Mouse (Mus musculus) thymus, postnatal 36 days (tissue): ENCODE measurements around the gene Cacng3.

Experiments
- DNase-seq, 2 experiments: peaks; one replicate each; pipeline ENCODE4 v3.0.0; 2022; ENCODE audit warnings: mixed read lengths in 2 of 2

Cacng3 gene

DNA sequence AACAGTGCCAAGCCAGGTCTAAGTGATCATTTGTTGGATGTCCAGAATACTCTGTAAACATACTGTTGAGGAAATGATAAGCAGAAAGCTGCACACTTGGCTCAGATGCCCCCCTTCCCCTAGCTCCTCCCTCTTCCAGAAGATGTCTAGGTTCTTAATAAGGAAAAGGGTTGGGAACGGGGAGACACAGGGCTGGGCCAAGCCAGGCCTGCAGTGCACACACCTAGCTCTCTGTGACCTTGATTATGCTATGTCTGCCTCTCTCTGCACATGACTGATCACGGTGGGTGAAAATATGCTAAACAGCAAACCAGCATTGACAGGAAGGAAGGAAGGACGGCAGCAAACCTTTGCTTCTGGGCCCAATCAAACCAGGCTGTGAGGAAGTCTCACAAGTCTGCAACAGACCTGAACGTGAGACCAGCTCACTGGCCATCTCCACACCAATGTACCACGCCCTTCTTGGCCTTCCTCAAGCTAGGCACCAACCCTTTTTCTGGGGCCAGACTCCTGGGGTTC, 53.1 kb downstream of the Cacng3 start:
- no peak for DNase-seq

DNA sequence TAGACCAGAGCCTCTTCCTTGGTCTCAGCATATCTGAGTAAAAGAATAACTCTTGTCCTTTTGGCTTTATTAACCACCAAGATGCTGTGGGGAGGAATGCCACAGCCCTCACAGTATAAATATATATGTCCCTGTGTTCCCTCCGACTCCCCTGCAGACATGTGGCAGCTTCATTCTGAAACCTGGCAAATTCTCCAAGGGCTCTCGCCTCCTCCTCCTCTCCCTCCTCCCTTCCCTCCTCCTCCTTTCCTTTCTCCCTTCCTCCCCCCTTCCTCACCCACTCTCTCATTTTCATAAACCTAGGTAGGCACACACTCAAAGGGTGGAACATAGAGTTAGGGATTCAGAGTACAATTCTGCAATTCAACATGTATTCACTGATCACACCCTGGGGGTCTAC, 56.1 kb downstream of the Cacng3 start:
- no peak for DNase-seq

DNA sequence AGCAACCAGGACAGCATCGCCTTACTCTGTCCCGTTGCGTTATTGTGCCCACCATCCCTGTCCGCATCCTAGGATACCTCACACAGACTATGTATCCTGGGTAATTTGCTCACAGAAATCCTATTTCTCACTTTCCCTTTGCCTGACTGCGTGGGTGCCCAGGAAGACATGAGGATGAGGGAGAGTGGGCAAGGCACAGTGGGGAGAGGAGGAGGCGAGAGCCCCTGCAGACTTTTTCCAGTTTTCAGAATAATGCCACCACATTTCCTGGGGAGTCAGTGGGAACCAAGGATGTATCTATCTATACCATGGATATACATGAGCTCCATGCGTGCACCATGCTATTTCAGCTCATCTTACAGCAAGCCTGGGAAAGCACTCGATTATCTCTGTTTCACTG, 57.9 kb downstream of the Cacng3 start:
- DNase-seq = no peak

DNA sequence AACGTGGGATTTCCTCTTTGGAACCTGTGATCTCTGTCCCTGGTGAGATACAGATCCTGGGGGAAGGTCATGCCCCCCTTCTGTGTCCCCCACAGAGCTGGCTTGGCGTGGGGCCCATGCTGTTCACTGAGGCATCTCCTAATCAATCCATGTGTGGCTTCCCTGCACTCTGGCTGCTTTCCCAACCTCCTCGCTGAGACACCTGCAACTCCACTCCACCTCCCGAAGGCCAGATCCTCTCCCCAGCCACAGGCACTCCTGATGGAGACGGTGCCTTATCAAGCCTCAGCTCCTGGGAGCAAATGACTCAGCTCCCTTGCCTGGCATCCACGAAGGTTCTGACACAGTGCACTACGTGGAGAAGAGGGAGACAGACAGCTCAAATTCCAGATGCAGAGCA, 58.6 kb downstream of the Cacng3 start:
- DNase-seq = no peak

DNA sequence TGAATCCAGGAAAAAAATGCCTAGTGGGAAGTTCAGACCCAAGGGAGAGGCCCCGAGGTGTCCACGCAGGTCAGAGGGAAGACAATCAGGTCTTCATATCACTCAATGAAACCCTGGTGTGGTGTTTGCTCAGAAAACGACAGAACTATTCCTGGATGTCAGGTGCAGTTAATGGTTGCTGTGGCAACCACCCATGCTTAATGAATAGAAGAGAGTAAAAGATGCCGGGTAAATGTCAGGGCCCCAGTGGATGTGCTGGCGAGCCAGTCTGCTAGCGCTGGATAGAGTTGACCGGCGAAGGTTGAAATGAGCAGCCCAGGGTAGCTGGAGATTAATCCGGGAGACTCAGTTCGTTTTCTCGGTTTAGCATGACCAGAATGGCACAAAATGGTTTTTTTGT, 65.0 kb downstream of the Cacng3 start:
- no peak for DNase-seq

DNA sequence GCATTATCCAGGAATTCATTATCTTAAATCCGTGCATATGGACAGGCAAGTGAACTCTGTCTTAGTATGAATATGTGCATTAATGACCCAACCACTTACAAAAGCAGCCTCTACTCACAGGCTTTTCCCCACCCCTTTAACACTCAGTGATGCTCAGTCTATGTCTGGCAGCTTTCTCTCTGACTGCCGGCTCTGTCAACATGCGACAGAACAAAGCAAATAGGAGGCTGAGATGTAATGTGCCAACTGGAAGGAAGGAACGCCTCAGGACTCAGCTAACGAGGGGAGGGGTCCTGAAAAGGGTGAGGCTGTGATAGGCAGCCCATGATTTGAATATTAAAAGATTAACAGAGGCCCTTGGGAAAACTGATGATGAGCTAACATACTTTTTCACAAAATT, 68.2 kb downstream of the Cacng3 start:
- DNase-seq = no peak

DNA sequence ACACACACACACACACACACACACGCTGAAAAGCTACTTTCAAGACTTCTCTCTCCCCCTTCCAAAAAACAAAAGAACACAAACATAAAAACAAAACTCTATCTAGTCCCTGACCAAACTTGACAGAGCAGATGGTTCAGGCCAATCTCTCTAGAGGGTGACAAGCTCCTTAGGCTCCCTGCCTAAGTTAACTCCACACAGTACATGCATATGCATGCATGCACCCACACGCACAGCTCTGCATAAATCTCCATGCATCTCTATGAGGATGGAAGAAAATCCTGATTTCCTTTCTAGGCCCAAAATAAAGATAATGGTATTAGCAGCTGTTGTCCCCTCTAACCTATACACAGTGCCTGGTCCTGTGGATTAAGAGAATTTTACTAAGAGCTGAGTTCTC, 70.4 kb downstream of the Cacng3 start:
- DNase-seq = no peak

DNA sequence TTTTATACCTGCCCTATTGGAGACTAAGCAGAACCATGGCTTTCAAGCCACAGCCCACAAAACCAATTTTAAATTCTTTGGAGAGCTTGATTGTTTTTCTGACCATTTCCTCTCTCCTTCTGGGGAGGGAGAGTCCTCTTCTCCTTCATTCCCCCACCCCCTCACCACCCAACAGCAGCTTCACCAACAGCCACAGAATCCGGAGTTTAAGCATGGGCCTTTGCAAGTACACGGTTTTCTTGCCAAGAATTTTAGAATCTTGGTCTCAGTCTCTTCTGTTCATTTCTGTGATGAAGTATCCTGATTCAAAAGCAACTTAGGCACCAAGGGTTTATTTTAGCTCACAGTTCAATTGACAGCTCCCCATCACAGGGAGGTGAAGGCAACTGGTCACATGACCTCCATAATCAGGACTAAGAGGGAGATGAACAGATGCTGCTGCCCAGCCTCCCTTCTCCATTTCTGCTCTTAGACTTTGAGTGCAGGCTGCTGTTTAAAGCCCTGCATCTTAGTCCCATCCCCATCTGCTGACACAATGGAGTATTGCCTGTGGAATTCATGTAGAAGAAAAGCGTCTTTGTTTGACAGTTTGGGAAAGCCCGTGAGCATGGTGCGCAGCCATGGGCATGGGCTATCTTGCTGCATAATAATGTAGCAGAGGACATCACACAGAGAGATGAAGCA, 85.8 kb downstream of the Cacng3 start:
- no peak for DNase-seq

DNA sequence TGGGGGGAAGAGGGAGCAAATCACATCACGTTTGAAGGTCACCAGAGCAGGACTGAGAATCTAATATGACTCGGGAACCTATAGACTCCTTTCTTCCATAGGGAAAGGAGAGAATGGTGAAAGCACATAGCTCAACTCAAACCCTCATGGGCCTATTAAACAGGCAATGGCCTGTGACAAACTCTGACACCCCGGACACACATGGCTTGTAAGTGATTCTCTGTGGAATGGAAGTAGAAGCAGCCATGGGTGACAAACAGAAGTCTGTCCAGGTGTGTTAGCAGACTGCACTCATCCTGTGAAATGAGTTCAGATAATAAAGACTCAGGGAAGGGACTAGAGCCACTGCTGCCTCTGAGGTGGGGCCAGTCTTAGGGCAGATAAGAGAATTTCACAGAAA, 88.4 kb downstream of the Cacng3 start:
- DNase-seq = no peak

DNA sequence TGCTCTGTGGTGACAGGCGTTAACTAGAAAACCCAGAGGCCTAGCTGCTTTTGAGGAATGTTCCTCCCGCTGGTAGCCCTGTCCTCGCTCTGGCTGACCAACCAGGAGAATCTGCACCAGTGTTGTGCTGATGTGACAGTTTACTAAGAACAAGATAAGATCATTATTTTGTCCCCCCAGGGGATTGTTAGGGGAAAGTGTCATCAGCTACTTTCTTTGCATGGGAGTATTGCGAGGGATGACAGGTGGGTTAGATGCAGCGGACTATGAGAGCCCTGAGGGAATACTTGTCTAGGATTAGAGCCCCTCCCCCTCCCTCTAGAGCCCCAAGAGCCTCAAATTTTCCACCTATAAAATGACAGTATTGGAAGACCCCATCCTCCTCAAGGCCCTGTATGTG, 94.2 kb downstream of the Cacng3 start:
- DNase-seq = no peak

DNA sequence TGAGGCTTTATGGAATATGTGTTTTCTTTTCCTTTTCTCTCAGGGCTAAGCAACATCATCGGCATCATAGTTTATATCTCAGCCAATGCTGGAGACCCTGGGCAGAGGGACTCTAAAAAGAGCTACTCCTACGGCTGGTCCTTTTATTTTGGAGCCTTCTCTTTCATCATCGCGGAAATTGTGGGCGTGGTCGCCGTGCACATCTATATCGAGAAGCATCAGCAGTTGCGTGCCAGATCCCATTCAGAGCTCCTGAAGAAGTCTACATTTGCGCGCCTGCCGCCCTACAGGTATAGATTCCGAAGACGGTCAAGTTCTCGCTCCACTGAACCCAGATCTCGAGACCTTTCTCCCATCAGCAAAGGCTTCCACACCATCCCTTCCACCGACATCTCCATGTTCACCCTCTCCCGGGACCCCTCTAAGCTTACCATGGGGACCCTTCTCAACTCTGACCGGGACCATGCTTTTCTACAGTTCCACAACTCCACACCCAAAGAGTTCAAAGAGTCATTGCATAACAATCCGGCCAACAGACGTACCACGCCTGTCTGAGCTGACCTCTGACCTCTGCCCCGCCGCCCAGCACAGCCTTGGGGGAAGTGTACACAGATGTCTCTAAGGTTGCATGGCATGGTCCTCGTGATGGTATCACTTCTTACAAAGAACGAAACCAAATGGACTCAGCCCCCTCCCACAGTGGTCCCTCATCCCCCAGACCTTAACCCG, 98.2 kb downstream of the Cacng3 start:
- no peak for DNase-seq

DNA sequence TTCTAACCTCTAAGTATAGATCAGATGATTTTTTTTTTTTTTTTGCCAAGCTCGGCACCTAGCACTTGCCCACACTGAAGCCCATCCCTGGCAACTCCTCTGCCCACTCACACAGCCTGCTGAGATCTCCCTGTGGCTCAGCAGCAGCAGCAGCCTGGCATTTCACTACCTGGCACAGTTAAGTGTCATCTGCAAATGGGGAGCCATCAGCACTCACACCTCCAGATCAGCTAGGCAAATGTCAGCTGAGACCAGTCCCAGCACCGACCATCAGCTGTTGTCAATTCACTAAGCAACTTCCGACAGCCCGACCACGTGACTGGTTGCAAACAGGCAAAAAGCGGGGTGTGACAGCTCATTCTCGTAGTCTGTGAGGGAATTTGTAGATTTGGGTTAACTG, 109.3 kb downstream of the Cacng3 start:
- no peak for DNase-seq

DNA sequence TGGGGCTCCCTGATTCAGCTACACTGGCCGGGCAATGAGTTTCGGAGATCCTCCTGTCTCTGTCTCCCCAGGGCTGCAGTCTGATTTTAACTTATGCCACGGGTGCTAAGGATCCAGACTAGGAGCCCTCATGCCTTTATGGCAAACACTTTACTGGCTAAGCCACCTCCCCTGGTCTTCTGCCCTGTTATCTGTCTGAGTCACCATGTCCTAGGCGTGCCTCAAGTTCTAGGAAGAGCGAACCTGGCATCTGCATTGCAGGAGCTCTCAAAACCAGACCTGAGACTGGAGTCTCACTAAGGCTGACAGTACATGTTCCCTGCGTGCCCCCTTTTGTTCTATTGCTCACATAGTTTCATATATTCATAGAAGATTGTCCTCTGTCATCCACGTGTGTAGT, 119.6 kb downstream of the Cacng3 start:
- DNase-seq = no peak

DNA sequence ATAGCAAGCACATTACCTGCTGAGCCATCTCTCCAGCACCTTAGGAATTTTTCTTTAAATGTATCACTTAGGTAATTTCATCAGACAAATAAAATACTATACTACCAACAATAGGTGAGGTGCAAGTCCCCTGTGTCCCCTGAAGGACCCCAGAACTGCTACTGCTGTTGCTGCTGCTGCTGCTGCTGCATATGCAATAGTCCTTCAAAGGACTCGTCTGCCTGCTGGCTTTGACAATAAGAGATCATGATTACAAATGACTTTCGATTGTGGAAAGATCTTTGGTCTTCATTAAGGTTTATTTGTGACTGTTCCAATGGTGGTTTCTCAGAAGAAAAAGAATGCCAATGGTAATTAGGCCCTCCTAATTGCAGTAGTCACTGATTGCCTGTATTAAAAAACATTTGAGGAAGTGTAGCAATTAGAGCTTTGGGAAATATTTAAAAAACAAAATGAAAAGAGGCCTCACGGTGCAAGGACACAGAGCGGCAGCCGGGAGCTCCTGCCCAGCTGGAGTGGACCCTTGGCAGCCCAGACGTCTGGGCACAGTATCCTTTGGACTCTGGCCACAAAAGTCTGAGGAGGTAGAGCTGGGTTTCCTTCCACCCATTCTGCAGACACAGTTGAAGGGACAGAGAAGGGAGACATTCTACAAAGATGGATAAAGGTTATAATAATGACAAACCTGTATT, 123.5 kb downstream of the Cacng3 start:
- DNase-seq = no peak

DNA sequence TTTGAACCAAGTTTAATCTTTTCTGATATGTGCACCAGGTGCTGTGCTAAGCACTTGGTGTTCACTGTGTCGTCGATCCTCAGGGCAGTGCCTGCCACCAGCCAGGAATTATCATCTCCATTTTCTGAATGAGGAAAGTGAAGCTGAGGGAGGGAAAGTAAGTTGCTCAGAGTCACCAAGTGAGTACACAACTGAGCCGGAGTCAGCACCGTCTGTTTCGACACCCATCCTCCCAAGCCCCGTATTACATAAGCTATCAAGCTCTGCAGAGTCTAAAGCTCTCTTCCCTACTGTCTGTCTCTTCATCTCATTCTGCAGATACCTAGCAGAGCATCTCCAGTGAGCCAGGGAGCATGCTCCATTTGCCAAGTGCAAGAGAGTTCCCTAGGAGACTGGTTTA, 124.8 kb downstream of the Cacng3 start:
- DNase-seq = no peak

DNA sequence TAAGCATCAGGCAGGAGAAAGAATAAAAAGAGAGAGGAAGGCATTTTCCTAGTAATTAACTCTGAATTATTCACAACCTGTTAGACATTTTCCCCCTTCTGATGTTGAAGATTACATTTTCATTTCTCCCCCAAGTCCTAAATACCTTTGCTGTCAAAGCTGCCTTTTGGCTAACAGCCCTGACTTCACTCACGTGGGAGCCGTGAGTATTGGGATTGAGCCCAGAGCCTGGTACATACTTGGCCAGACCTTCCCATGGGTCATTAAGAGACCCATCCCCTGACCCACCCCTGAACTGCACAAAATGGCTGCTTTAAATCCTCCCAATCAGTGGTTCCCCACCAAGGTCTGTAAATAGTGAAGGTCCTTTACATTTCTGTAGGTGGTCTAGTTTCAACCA, 130.5 kb downstream of the Cacng3 start:
- no peak for DNase-seq

DNA sequence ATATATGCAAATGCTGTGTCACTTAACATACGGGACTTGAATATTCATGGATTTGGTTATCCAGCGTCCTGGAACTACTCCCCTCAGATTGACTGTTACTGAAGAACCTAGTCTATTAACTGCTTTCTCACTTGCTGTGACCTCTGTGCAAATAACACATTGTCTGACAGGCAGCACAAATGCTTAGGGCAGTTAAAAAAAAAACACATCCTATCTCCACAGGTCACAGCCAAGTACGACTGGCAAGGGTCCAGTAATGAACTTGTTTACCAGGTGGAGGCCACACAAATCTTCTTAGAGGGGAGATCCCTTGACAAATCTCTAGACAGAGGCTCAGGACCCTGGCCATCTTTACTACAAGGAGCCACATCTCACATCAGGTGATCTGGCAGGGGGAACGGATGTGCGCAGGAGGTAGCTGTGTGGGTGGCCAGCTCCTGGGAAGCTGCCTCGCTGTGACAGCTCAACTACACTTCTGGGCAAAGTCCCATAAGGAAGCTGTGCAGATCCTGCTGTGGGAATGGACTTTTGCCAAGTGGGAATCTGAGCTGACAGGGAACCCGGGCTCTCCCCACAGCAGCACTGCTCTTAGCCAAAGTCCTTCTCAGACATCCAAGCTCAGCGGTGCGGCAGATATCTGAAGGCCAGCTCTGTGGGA, 133.7 kb downstream of the Cacng3 start:
- DNase-seq = no peak

DNA sequence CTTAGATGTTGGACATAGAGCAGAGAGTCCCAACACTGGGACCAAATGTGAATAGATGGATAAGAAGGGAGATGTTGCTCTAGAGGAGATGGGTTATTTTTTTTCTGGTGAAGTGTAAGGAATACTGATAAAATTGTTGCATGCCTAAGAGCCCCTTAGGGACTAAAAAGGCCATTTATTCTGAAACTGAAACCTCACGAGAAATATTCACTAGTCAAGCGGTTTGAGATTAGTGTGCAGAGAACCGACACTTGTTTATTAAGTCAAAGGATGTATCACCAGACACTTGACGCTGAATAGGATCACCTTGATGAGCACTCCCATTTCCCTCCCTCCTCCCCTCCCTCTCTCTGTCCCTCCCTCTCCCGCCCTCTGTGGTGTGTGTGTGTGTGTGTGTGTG, 136.2 kb downstream of the Cacng3 start:
- no peak for DNase-seq

DNA sequence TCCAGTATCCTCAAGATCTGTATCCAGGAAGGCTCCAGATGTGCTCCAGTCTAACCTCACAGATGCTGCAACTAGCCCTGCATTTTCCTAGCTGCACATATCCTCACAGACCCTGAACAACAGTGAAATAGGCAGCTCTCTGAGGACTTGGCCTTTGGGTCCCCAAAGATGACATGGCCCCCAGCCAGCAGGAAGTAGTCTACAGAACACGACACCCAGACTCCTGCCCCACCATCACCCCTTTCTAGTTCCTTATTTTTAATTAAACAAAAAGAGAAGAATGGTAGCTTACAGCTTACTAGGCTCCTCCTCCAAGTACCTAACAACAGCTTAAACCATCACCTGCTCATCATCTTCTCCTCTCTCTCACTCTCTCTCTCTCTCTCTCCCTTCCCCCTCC, 143.4 kb downstream of the Cacng3 start:
- DNase-seq = no peak

DNA sequence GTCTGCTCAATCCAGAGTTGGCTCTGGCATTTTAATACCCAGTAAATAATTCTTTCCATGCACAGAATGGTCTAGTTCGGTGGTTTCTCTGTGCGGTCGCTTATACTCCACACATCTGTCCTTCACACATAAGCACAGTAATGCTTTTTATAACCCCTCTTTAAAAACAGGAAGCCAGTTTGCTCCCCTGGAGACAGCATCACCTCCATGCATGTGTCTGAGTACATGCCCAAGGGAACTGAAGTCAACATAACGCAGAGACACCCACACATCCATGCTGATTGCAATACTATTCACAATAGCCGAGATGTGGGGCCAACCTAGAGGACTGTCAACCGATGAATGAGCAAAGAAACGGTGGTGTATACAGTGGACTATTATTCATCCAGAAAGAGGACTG, 147.3 kb downstream of the Cacng3 start:
- DNase-seq = no peak
